Mouse (Mus musculus) erythroblast, adult 5-6 weeks (primary cell): ENCODE measurements around the gene Il21r. TPM values are rescaled to one million over a fixed set of nuclear protein-coding genes. Genes with fewer than 3 reads are reported as not detected.
A peak's percentile ranks its signal among the peaks of the same experiment; 100 is the strongest.

Experiments used
- ATAC-seq: replicated peaks from 2 replicates; pipeline ENCODE4 v1.8.0; 2016; ENCODE audit warnings: moderate number of reproducible peaks, mild to moderate bottlenecking, moderate TSS enrichment, inconsistent platforms; ENCODE audit not compliant: poor library complexity, low FRiP score, severe bottlenecking
- total RNA-seq, 2 experiments: library from RNA; stranded (forward) in 1 of 2; stranded (reverse) in 1 of 2; fragments of 150-400 nt in 1 of 2; fragments of 200-764, 138-1000 nt in 1 of 2; gene quantifications; 2 replicates each; pipeline versions ENCODE4 v1.2.3 to v1.2.4; 2015 to 2017; ENCODE audit warnings: low replicate concordance in 2 of 2

Il21r gene
- total RNA-seq, 2 experiments from 2014 or later = 0.43 to 1.3 TPM

DNA sequence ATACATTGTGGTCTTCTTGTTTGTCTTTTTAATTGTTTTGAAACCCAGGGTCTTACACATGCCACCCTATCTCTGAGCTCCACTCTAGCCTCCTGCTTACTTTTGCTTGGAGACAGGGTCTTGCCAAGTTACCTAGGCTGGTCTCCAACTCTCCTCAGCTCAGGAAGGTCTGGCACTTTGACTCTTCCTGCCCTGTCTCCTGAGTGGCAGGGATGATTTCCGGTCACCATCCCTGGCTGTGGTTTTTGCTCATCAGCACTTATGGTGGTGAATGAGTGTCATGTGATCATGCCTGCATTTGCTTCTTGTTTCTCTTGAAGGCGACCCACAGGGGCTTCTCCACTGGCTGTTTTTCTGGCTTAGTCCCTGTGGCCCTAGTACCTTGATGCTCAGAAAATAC lies 29.4 kb upstream of the Il21r start:
- ATAC-seq = no peak

DNA sequence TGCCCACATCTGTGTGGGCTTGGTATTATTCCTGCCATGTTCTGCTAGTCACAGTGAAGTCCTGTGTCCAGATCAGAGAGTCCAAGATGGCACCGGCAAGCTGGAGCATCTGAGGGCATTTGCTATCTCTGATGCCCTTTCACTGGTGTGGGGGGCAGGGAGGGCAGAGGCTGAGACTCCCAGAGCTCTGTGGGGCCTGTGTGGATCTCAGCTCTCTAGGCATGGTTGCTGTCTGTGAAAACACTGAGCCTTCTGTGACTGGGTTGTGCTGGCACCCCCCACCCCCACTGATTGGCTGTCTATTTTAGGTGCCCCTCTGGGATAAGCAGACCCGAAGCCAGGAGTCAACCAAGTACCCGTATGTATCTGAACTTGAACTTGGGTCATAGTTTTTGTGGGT lies 28.4 kb upstream of the Il21r start:
- ATAC-seq = no peak

GRCm38 (mm10) chr7:125575738-125576540 lies 27.3 kb upstream of the Il21r start:
- ATAC-seq = no peak

- ATAC-seq = no peak
Measured at GRCm38 (mm10) chr7:125576982-125577381, 26.2 kb upstream of the Il21r start.

- ATAC-seq = peak; percentile 69
Measured at GRCm38 (mm10) chr7:125577486-125578088, 25.6 kb upstream of the Il21r start.

DNA sequence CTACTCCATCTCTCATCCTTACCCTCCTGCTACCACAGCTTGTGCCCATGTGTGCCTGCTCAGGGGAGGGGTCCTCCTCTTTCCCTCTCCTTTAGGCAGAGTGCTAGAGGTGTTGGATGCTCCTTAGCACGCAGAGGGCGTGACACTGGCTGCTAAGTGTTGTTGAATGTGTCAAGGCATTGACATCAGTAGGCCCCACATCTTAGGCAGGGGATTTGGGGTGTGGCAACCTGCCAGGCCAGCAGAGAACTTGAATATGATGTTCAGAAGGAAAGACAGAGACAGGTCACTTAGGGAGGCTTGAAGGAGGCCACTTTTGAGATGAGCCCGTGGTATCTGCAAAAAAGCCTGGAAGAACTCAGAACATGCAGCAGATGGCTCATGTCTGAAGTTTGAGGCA lies 25.1 kb upstream of the Il21r start:
- ATAC-seq = no peak

DNA sequence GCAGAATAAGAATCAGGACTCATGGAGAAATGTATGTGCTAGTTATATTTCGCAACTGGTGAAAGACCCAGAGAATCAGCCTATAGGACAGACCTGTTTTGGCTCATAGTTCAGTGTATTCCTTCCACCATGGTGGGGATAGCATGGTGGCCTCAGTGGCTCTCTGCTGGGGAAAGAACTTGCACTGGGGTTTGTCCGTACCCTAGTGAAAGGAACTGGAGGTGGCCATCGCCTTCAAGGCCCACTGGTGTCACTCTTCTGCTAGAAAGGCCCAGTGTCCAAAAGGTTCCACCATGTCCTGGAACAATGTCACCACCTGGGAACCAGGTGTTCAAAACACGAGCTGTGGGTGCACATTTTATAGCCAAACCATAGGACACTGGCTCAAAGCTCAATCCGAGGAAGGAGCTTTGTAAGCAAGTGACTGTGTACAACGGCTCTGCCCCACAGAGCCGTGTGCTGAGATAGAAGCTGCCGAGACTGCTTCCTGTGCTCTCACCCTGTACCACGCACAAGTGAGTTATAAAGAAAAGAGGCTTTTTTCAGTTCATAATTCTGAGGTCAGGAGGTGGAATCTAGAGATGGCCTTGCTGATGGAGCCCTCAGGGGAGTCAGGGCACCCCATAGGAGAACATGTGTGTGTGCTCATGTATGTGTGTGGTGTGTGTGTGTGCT lies 23.5 kb upstream of the Il21r start:
- ATAC-seq = no peak

DNA sequence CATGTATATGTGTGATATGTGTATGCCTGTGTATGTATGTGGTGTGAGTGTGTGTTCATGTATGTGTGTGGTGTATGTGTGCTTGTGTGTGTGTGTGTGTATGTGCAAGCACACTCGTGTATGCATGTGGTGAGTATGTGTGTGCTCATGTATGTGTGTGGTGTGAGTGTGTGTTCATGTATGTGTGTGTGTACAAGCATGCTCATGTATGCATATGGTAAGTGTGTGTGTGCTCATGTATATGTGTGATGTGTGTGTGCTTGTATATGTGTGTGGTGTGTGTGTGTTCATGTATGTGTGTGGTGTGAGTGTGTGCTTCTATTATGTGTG lies 23.0 kb upstream of the Il21r start:
- no peak for ATAC-seq

GRCm38 (mm10) chr7:125580625-125581316 lies 22.5 kb upstream of the Il21r start:
- ATAC-seq = no peak

GRCm38 (mm10) chr7:125581317-125581672 lies 21.9 kb upstream of the Il21r start:
- peak; percentile 80 for ATAC-seq

GRCm38 (mm10) chr7:125583325-125584004 lies 19.8 kb upstream of the Il21r start:
- no peak for ATAC-seq

DNA sequence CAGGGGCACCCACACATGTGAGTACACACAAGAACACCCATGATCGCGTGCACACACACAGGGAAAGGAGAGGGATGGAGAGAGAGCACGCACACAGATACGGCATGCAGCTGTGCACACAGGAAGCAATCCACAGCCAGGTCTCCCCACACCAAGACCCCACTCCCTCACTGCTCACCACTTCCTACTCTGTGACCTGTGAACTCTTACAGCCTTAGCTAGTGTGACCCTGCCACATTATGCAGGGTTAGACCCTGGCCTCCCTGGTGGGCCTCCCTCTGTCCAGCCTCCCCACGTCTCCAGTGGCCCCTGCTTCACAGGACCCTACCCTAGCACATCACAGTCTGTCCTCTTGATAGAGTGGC lies 19.2 kb upstream of the Il21r start:
- ATAC-seq = no peak

- ATAC-seq = no peak
Measured at GRCm38 (mm10) chr7:125586355-125586754, 16.9 kb upstream of the Il21r start.

DNA sequence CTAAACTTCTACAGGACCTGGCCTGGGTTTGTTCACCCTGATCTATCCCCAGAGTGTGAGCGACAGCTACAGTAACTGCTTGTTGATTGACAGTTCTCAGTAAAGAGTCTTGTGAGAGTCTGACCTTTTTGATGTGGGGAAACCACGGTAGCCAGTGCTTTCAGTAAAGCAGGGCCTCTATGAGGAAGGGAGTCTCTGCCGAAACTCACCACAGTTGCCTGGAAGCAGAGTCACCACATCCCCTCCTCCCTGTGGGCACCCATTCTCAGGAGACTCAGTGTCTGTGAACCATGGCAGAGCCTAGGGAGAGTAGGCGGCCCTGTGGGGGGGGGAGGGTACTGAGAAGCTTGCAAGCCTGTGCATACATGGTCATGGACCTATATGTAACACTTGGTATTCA lies 14.5 kb upstream of the Il21r start:
- no peak for ATAC-seq

DNA sequence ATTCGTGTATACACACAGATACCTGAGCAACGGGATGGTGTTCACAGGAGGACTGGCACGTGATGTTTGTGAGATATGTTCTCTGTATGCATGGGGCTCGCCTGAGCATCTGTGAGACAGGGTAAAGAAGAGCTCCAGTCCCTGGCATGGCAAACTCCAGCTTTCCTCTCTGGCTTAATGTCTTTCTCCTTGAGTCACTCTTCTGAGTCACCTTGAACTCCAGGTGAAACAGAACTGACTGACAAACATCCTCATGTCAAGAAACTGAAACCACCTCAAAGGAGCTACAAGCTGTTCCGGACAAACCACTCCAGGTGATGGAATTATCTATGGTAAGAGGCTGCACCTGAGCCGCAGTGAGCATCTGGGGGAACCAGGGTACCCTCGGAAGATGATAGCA lies 13.3 kb upstream of the Il21r start:
- ATAC-seq = no peak

GRCm38 (mm10) chr7:125593831-125594230 lies 9.4 kb upstream of the Il21r start:
- ATAC-seq = no peak

GRCm38 (mm10) chr7:125596406-125596805 lies 6.8 kb upstream of the Il21r start:
- no peak for ATAC-seq

- no peak for ATAC-seq
Measured at GRCm38 (mm10) chr7:125597083-125597482, 6.1 kb upstream of the Il21r start.

DNA sequence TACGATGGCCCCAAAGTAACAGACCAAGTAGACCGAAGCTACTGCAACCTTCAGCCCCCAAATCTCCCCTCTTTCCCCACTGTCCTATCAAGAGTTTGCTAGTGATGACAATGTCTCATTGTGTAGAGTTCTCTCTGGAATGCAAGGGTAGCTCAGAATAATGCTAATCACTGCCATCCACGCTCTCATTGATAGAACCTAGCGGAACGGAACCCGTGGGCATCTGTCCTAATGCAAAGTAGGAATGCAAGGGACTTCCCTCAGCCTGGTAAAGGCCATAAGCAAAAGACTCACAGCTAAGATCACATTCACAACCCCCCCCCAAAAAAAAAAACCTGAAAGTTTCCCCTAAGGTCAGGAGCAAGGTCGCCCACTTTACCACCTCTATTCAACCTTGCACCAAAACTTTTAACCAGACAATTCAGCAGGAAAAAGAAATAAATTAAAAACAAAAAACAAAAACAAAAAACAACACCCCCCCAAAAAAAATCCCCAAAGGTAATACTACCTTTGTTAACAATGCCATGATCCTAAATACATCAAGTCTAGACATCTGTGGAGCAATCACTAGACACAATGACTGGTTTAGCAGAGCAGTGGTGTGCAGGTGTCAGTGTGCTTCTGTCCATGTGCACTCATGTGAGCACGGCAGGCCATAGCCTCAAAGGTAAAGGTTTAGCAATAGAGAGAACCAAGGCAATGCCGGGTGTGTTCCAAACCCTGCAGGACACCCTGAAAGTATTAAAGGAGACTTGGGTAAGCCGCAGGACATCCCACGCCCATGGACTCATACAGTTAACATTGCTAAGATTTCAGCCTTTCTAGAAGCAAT lies 5.5 kb upstream of the Il21r start:
- no peak for ATAC-seq
